Mouse (Mus musculus) cerebellum, adult 11 months (tissue): ENCODE measurements around the gene Akr1c14.
"Not testable (repeated sequence)": the region's sequence is repeated elsewhere in the genome, so short reads cannot be mapped to it uniquely, and the experiment has no call there.

Experiments
- DNase-seq: peaks from one replicate; pipeline ENCODE4 v3.0.0; 2022

The Akr1c14 gene

DNA sequence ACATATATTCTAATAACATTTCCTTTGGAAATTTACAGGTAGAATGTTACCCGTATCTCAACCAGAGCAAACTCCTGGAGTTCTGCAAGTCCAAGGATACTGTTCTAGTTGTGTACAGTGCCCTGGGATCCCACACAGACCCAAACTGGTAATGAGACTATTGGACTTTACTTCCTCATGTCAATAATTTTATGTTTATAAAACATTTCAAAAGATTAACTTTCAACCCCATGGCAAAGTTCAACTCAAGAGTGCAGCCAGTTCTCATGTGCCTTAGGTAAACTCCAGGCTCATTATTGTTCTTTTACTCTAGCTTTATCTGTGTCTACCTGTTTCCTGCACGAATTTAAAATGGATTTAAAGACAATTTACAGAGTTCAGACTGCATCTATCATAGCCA, at the start of gene Akr1c14:
Gene Akr1c14, plus strand, starts transcription at position 293 of the 400 bp plus-strand sequence.
- DNase-seq = no peak

DNA sequence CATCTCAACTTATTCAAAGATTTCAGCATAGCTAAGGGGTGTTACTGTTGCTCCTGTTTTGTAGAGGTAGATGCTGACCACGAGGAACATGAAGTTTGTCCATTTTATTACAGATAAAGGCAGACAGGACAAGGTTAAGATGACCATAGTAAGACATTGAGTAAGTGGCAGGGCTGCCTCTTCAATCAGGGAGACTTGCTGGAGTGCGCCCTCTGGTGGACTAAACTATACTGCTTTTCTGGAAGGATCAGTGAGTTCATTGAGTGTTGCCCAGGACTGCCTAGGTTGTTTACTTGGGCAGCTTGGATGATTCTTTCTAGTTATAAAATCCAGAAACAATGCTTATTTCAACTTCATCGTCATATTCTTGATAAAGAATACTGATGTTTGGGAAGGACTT, 47.1 kb upstream of the Akr1c14 start:
- DNase-seq = peak; percentile 20

DNA sequence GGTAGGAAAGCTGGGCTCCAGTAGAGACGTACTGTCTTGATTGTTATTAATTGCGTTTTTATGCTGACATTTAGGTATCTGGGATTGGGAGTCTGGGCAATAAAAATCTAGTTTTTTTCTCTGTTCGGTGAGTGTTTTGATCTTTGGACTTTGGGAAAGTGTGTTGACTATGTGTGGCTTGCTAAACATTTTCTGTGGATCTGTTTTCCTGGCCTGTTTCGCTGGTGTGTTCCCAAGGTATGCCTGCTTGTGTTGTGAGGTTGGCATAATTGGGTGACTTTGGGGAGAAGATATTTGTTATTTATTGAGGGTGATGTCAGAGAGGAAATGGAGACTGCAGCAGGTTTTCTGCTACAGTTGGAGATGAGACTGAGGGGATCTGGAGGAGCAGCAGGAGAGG, 38.0 kb upstream of the Akr1c14 start:
- no peak for DNase-seq

DNA sequence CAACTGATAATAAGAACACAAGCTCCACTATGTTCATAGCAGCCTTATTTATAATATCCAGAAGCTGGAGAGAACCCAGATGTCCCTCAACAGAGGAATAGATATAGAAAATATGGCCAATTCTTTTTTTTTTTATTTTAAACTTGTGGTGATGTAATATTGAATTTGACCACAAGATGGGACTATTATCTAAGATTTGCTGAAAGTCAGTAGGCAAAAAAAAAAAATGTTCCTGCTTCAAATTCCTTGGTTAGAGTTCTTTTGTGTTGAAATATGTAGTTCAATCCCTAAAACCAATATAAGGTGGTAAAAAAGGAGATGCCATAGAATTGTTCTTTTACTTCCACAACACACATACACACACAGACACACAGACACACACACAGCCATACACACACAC, 35.0 kb upstream of the Akr1c14 start:
- DNase-seq = no peak

DNA sequence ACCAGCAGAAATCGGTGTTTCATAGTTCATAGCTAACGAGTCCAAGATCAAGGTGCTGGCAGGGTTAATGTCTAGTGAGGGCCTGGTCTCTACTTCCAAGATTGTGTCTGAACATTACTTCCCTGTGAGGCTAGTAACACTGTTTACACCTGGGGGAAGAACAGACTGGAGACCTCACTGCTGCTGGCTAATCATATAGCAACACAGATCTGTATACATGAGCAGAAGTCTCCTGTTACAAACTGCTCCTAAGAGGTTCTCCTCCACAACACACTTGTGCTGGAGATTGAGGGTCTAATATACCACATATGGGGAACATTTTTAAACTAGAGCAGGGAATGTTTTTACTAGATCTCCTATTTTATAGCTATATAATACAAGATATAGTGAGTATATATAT, 18.9 kb upstream of the Akr1c14 start:
- no peak for DNase-seq

DNA sequence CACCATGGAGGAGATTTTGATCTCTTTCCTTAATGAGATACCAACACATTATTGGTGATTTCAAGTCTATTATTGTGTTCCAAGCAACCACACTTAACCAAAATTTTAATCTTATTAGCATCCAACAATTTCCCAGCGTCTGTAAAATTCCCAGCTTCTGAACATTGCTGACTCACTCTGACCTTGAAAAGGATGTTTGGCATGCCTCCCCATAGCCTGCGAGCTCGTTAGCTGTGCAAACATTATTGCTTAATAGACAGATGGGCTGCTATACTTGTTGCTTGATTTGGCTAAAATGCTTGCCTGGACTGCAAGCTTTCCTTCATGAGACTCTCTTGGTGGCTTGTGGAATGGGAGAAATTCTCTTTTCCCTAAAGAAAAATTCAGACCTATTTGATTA, 16.3 kb upstream of the Akr1c14 start:
- no peak for DNase-seq

DNA sequence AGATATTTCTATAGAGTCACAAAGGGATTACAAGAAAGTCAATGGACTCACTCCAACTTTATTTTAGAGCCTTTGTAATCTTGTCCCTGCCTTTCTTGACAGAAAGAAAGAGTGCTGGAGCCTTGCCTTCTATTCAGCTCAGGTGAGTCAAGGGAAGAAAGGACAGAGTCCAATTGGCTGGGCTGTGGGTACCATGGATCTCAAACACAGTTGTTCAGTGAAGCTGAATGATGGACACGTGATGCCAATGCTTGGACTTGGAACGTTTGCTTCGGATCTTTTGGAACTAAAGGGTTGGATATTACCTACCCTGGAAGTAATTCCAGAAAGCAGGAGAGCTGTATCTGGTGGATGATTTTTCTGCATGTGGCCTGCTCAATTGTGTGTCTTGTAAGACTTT, 13.8 kb upstream of the Akr1c14 start:
- DNase-seq = no peak

DNA sequence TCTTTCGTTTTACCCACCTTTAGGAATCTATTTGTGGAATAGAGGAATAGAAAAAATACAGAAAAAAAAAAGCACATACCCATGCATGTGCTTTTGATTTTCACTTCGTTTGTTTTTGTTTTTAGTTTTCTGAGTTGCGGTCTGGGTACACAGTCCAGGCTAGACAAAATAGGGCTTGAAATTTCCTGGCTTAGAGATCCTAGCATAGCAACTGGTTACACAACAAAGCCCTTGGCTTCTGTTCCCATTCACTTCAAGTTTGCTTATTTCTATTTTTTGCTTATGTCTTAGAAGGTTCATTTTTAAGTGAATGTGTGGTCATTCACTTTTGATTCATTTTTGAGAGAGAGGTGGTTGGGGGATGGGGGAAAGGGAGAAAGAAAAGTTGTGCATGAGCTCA, 2.7 kb upstream of the Akr1c14 start:
- DNase-seq = no peak

DNA sequence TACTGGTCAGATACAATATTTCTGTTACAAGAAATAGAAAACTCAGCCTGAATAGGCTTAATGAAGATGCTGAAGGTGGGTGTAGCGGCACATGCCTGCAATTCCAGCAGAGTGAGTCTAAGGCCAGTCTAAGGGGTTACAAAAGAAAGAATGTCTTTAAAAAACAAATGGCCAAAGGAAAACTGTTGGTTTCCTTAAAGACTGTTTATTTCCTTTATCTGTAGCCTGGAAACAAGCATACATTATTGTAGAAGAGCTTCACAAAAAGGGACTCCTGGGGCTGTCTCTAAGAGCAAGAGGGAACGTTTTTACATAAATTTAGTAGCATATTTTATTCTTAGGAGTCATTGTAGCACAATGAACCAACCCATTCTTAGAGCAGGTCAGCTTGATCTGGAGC, 2.0 kb upstream of the Akr1c14 start:
- no peak for DNase-seq

DNA sequence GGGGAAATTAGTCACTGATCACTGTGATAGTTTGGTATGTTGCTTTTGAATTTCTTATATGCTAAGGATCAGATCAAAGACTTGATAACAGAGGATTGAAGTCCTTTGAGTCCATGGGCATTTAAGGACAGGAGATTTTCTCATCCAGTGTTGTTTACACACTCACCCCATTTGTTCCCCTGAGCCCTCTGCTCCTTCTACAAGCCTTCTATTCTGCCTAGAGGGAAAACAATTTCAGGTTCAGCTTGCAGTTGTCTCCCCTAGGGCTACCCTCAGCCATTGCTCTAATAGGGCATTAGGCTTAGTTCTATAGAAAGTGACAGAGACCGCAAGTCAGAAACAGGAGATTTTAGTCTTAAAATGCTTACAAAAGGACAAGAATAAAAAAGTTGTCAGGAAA, 585 bp upstream of the Akr1c14 start:
- DNase-seq = no peak

DNA sequence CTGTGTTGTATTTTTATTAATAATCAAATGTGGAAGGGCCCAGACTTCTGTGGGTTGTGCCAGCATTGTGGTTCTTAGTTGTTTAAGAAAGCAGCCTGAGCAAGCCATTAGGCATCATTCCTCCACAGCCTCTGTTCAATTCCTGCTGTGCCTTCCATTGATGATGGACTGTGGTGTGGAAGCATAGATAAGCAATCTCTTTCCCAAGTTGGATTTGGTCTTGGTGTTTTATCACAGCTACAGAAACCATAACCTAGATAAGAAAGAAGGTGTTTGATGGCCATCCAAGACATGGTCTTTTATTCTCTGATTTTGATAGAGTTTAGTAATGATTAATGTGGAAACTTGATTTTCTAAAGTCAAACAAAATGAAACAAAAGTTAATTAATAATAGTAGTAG, 844 bp downstream of the Akr1c14 start:
- no peak for DNase-seq

DNA sequence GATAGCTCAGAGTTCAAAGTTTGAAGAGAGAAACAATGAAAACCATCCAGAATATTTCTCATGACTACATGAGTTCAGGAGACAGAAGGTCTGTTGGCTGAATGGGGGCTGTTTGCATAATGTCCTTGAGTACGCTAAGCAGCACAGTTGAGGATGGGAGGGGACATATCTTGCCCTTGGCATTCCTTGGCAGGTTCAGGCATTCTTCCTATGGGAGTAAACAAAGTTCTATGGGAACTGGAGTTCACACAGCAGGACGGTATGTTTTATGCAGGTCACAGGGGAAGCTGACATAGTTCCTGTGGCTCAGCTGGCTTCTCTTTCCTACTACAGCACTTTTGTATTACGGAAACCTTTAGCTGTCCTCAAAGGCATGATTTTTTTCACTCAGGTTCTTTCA, 6.6 kb downstream of the Akr1c14 start:
- DNase-seq = no peak

DNA sequence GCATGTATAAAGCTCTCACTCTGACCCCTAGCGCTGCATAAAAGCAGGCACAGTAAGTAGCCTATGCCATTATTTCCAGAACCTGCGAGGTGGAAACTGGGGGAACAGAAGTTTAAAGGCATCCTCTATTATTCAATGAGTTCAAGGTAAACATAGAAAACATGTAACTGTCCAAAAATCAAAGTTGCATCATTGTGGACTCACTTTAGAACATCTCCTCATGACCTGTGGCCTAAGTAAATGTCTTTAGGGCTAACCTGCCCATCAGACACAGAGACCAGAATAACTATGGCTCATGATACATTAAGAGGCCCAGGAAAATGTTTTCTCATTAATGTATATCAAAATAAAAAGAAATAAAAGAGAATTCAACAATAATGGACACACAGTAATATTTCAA, 7.4 kb downstream of the Akr1c14 start:
- DNase-seq = no peak

DNA sequence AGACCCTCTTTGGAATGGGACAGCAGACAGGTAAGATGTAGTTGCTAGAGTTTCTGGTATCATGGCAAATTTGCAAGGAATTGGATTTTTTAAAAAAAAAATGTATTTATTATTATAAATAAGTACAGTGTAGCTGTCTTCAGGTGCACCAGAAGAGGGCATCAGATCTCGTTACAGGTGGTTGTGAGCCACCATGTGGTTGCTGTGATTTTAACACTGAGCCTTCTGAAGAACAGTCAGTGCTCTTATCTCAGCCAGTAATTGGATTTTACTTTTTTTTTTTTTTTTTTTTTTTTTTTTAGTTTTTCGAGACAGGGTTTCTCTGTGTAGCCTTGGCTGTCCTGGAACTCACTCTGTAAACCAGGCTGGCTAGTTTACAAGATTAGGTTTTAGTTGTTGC, 9.4 kb downstream of the Akr1c14 start:
- DNase-seq = not testable (repeated sequence)

DNA sequence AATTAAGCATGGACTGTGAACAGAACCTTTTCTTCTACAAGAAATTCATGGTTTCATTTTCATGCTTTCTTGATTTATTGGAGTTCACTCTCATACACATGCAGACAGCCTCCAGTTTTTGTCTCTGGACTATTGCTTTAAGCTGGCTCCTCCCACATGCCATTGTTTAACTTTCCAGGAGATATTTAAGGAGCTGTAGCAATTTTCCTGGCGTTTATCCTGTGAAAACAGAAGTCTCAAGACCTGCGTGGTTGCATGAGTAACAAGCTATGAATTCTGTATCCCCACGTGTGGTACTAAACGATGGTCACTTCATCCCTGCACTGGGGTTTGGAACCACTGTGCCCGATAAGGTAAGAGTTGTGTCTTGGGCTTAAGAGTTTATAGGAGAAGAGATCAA, 10.6 kb downstream of the Akr1c14 start:
- no peak for DNase-seq

DNA sequence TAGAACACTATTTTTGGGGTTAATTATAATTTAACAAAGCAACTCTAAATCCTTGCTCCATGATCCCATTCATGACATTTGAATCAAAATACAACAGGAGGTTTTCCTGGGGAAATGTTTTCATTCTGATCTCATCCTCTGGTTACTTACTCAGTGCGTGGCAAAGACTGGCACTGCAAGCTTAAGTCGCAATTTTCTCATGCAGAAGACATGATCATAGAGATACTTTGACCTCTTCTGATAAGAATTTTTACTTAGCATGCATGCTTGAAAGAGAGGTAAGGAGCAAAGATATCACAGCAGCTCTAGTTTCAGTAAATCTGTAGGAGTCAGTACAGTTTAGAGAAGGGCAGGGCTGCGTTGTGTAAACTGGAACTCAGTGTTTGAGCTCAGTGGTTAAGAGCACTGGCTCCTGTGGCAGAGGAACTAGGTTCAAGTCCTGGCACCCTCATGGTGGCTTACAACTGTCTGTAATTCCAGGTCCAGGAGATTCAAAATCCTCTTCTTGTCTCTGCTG, 11.5 kb downstream of the Akr1c14 start:
- DNase-seq = no peak

DNA sequence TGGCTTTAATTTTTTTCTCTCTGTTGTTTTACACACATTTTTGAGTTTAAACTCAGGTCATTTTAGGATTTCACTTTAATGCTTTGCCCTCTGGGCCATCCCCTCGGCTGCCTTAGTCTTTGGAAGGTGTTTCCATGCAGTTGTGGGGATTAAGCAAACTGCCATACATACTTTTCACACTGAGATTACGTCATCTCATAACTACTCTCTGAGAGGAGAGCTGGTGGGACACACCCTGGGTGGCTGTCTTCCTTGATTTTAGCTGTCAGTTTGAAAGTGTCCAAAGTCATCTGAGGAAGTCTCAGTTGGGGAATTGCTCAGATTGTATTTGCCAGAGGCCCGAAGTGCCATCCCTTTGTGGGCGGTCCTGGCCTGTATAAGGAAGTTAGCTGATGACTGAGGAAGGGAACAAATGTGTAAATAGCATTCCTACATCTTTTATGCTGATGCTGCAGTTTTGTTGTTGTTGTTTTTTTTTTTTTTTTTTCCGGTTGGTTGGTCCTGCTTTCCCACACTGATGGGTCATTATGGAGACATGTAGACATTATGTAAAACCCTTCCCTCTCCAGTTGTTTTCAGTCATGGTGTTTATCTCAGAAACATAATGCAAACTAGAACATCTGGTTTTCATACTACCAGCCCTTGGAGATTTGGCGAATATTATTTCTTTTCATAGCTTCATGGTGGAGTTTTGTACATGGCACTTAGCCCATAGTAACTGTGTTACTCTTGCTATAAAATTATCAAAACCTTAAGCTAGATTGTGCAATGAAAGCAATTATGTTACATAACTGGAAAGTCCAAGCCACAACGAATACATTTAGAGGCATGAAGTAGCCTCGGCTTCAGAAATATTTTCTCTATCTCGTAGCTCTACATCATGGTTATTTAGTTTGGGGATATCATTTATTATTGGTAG, 28.0 kb downstream of the Akr1c14 start:
- DNase-seq = no peak

DNA sequence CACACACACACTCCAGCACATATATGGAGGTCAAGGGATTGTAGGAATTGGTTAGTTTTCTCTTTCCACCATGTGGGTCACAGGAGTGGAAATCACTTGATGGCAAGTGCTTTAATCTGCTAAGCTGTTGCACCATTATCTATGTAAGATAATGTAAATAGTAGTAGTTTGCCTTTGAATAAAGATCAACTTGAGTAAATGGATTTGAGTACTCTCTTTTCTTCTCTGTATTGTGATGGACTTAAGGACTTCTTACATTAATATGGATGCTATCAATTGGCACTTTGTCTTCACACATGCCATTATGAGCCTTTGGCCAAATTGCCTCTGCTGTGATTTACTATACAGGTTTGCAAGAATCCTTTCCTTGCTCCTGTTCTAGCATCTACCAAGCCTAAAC, 31.1 kb downstream of the Akr1c14 start:
- no peak for DNase-seq

DNA sequence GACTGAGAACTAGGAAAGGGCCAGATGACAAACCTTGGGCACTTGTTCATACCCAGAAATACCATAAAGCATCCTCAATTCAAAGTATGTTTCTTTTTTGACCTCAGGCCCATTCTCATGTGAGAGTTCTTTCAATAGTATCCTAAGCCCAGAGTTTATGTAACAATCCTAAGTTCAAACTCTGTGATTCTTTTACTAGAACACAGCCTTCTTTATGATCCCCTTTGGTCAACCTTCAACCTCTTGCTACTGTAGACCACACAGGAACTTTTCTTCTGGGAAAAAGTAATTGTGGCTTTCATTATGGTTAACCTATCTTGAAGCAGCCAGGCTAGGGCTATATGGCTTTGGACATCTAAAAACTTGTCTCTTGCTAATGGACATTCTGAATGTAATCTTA, 52.9 kb downstream of the Akr1c14 start:
- DNase-seq = no peak

DNA sequence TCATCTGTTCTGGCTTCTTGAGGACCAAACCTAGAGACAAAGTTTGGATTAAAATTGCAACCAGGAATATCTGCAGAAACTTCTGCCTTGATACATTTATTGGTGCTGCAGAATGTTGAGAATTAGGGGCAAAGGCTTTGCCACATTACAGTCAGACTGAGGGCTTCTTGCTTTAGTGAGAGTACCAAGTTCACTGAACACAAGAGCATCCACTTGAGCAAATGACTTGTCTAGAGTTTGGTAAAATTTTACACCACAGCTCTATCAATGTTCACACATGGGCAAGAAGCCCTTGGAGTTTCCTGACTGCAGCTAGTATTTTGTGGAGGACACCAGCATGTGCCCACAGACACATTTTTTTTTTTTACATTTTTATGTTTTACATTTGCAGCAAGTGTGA, 53.9 kb downstream of the Akr1c14 start:
- no peak for DNase-seq

DNA sequence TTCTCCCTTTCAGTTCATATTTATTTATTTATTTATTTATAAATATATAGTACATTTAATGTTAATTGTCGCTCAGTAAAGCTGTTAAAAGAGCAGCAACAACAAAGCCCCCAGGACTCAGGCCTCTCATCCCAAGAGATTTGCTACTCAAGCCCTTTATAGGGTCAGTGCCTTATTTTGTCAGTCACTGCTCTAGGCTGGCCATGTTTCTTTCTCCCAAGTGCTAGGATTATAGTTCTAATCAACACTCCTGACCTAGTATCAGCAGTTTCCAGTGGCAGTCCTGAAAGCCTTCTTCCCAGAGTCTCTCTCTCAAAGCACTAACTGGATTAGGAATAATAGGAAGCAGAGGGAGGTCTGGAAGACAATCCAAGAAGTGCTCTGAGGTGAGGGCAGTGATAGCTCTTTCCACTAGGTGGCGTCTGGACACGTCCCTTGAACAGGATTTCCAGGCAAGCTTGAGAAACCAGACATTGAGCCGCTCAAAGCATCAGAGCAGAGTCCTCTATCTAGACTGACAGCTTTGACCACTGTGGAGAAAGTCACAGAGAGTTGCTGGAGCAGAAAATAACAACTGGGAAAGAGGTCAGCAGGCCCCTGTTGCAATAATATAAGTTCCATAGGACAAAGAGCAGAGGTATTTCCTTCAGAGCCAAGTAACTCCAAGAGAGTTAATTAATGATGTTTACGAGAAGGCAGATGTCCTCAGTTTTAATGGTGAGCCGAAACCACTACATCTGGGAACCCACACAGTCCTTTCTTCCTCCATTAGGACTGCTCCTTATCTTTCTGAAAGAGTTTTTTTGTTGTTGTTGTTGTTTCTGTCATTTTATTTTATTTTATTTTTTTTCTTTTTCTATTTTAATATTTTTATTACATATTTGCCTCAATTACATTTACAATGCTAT, 61.7 kb downstream of the Akr1c14 start:
- peak; percentile 12 for DNase-seq

DNA sequence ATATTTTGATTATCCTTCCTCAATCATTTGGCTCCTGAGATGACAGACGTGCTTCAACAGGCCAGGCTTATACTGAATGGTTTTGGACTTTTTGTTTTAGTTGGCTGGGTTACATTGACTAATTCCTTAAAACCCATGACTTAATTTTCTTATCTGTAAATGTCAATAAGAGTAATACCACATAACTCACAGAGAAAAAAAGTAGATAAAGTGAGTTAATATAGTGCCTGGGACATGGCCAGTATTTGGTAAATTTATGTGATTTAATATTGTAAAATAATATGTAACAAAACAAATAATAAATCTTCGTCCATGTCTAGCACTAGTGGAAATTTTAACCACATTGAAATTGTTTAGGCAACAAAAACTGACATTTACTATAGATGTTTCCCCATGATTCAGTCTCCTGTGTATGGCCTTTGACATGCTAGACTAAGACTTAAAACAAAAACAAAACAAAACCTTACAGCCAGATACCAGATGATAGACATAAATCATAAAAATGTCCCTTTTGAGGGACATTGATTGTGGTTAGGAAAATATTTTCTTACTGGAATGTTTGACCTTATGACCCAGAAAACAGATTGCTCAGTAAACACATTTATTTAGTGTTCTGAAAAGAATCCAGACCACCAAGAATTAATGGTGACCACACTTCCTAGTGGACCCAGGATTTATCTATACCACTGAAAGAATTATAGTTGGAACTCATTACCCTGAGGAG, 70.5 kb downstream of the Akr1c14 start:
- no peak for DNase-seq

DNA sequence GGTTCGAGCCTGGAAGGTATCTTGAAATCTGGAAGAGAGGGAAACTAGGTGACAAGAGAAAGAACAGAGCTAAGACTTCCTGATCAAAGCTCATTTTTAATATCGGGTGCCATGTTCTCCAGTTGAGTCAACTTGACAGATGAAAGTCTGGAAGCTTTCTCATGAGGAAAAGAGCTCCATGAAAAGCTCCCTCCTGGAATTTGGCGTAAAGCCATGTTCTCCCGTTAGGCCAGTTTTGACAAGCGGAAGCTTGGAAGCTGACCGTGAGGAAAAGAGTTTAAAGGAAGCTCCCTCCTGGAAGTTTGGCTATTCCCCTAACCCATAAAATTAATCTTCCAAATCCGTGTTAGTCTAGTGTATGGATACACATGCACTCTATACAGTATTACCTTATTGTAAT, 74.3 kb downstream of the Akr1c14 start:
- DNase-seq = no peak
